Mouse (Mus musculus): Measurements from ENCODE around the gene Cpb2.
A peak's percentile ranks its signal among the peaks of the same experiment; 100 is the strongest.

Cpb2 gene

GRCm38 (mm10) chr14:75246024-75247000 lies 4.2 kb downstream of the Cpb2 start:
- no peak for DNase-seq (ENCODE audit: low read depth, low spot score)

- DNase-seq (ENCODE audit: low read depth, low spot score), result no peak
These were observed 8.3 kb downstream of the Cpb2 start for GRCm38 (mm10) chr14:75250432-75250831.

- peak; percentile 40 for DNase-seq (ENCODE audit: low read depth, low spot score)
These were observed 14.4 kb downstream of the Cpb2 start for GRCm38 (mm10) chr14:75256521-75256920.

GRCm38 (mm10) chr14:75269531-75269930 lies 27.4 kb downstream of the Cpb2 start:
- DNase-seq (ENCODE audit: low read depth, low spot score), result no peak

- no peak for DNase-seq (ENCODE audit: low read depth, low spot score)
These were observed 37.6 kb downstream of the Cpb2 start for GRCm38 (mm10) chr14:75279716-75280115.

GRCm38 (mm10) chr14:75280406-75280805 lies 38.3 kb downstream of the Cpb2 start:
- DNase-seq (ENCODE audit: low read depth, low spot score), result no peak

GRCm38 (mm10) chr14:75283609-75284192 lies 41.6 kb downstream of the Cpb2 start:
- DNase-seq (ENCODE audit: low read depth, low spot score), result no peak

- peak; percentile 97 for DNase-seq (ENCODE audit: low read depth, low spot score)
These were observed 42.3 kb downstream of the Cpb2 start, which contains the start of gene Zc3h13 for GRCm38 (mm10) chr14:75284193-75284915. Gene Zc3h13 (plus strand): TSS chr14:75284373.

GRCm38 (mm10) chr14:75301081-75301480 lies 59.0 kb downstream of the Cpb2 start:
- peak; percentile 19 for DNase-seq (ENCODE audit: low read depth, low spot score)

- no peak for DNase-seq (ENCODE audit: low read depth, low spot score)
These were observed 61.7 kb downstream of the Cpb2 start for GRCm38 (mm10) chr14:75303807-75304206.

- no peak for DNase-seq (ENCODE audit: low read depth, low spot score)
These were observed 65.8 kb downstream of the Cpb2 start for GRCm38 (mm10) chr14:75307855-75308254.

- no peak for DNase-seq (ENCODE audit: low read depth, low spot score)
These were observed 67.4 kb downstream of the Cpb2 start for GRCm38 (mm10) chr14:75309336-75309992.

GRCm38 (mm10) chr14:75314484-75314883 lies 72.4 kb downstream of the Cpb2 start:
- DNase-seq (ENCODE audit: low read depth, low spot score), result no peak

GRCm38 (mm10) chr14:75318736-75319135 lies 76.6 kb downstream of the Cpb2 start:
- DNase-seq (ENCODE audit: low read depth, low spot score), result no peak

- no peak for DNase-seq (ENCODE audit: low read depth, low spot score)
These were observed 78.2 kb downstream of the Cpb2 start for GRCm38 (mm10) chr14:75320269-75320668.

GRCm38 (mm10) chr14:75323354-75323753 lies 81.3 kb downstream of the Cpb2 start:
- no peak for DNase-seq (ENCODE audit: low read depth, low spot score)

- no peak for DNase-seq (ENCODE audit: low read depth, low spot score)
These were observed 86.0 kb downstream of the Cpb2 start for GRCm38 (mm10) chr14:75328062-75328461.

- peak; percentile 35 for DNase-seq (ENCODE audit: low read depth, low spot score)
These were observed 88.5 kb downstream of the Cpb2 start for GRCm38 (mm10) chr14:75330621-75331020.
